Mouse (Mus musculus): ENCODE results near the gene Gm3417. TPM values are rescaled to one million over a fixed set of nuclear protein-coding genes. Genes with fewer than 3 reads are reported as not detected.
"Not testable (repeated sequence)": the region's sequence is repeated elsewhere in the genome, so short reads cannot be mapped to it uniquely, and the experiment has no call there.

The Gm3417 gene
- 1.6 TPM in 1 of 2 replicates, not detected in the other for polyA plus RNA-seq (2014; fragmentation: Nextera tagmentation; extraction: Ambion mirVana)

GRCm38 (mm10) chr17:14978362-14979038, at the start of gene Gm3417, which contains the start of gene 9030025P20Rik:
TSS of gene Gm3417 (minus strand) at chr17:14978790.
TSS of gene 9030025P20Rik (plus strand) at chr17:14978468.
- WGBS = no CpG with 5 or more reads among the region's 60 CpGs
- not testable (repeated sequence) for DNase-seq (ENCODE audit: low spot score); H3K4me1 ChIP-seq (replicated peaks; ENCODE audit: control insufficient read depth, insufficient read depth, low read length); H3K36me3 ChIP-seq (ENCODE audit: control insufficient read depth, insufficient read depth, low read length); H3K27me3 ChIP-seq (replicated peaks; ENCODE audit: control insufficient read depth, insufficient read depth, low read length); H3K9me3 ChIP-seq (ENCODE audit: control insufficient read depth, low read length); H3K9ac ChIP-seq (ENCODE audit: low read length); H3K27ac ChIP-seq (ENCODE audit: low read depth); H3K4me3 ChIP-seq (ENCODE audit: low read depth, low read length); H3K4me2 ChIP-seq (ENCODE audit: low read length)
- ATAC-seq (replicated peaks; ENCODE audit: low FRiP score, low TSS enrichment, low read depth) = peak; percentile 98

DNA sequence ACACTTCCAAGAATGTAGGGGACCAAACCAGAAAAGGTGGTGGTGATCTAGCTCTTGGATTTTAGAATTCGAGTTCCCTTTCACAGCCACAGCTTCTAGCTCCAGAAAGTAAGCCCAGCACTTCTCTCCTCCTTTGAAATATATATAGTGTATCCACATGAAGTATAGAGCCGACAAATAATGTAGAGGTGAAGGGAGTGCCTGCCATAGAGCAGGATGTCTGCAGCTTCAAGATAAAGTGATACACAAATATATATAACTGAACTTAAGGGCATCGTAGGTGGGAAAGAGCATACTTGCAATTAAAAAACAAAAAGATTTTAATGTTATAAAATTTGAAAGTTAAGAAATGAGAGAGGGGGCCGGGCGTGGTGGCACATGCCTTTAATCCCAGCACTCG, 46.9 kb upstream of the Gm3417 start:
- H3K9ac ChIP-seq (ENCODE audit: low read length); H3K36me3 ChIP-seq (ENCODE audit: control insufficient read depth, insufficient read depth, low read length); ATAC-seq (replicated peaks; ENCODE audit: low FRiP score, low TSS enrichment, low read depth); DNase-seq (ENCODE audit: low spot score); H3K9me3 ChIP-seq (ENCODE audit: control insufficient read depth, low read length); H3K27ac ChIP-seq (ENCODE audit: low read depth); H3K4me2 ChIP-seq (ENCODE audit: low read length); H3K4me1 ChIP-seq (replicated peaks; ENCODE audit: control insufficient read depth, insufficient read depth, low read length); H3K4me3 ChIP-seq (ENCODE audit: low read depth, low read length); H3K27me3 ChIP-seq (replicated peaks; ENCODE audit: control insufficient read depth, insufficient read depth, low read length): not testable (repeated sequence)
- no CpG with 5 or more reads among the region's 6 CpGs for WGBS

DNA sequence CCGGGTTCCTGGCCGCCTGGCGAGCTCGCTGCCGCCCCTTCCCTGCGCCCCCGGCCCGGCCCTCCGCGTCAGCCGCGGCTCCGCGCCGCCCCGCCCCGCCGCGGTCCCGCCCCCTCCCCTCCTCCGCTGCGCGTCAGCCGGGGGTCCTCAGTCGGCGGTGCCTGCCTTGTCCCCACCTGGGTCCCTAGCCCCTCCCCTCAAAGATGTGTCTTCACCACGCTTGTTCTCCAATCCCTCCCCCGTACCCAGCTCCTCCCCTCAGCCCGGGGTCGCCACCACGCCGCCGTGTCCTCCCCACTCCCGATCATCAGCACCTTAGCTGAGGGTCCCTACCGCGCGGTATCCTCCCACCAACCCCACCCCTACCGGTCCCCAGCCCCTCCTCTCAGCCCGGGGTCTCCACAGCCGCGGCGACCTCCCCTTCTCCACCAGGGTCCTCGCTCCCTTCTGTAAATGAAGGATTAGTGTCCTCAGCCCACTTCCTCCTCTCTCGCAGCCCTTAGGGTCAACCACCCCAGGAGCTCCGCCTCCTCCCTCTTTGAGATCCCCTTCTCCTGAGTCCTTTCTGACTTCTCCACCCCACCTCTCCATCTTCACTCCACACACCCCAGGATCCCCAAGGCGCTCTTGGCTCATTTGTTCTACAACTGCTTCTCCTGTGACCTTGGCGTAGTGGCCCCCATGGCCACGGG, 46.1 kb upstream of the Gm3417 start:
- not testable (repeated sequence) for H3K4me3 ChIP-seq (ENCODE audit: low read depth, low read length); H3K9me3 ChIP-seq (ENCODE audit: control insufficient read depth, low read length); H3K27ac ChIP-seq (ENCODE audit: low read depth); H3K4me2 ChIP-seq (ENCODE audit: low read length); H3K36me3 ChIP-seq (ENCODE audit: control insufficient read depth, insufficient read depth, low read length); H3K4me1 ChIP-seq (replicated peaks; ENCODE audit: control insufficient read depth, insufficient read depth, low read length); DNase-seq (ENCODE audit: low spot score); H3K9ac ChIP-seq (ENCODE audit: low read length); H3K27me3 ChIP-seq (replicated peaks; ENCODE audit: control insufficient read depth, insufficient read depth, low read length)
- no CpG with 5 or more reads among the region's 48 CpGs for WGBS
- ATAC-seq (replicated peaks; ENCODE audit: low FRiP score, low TSS enrichment, low read depth) = peak; percentile 92

DNA sequence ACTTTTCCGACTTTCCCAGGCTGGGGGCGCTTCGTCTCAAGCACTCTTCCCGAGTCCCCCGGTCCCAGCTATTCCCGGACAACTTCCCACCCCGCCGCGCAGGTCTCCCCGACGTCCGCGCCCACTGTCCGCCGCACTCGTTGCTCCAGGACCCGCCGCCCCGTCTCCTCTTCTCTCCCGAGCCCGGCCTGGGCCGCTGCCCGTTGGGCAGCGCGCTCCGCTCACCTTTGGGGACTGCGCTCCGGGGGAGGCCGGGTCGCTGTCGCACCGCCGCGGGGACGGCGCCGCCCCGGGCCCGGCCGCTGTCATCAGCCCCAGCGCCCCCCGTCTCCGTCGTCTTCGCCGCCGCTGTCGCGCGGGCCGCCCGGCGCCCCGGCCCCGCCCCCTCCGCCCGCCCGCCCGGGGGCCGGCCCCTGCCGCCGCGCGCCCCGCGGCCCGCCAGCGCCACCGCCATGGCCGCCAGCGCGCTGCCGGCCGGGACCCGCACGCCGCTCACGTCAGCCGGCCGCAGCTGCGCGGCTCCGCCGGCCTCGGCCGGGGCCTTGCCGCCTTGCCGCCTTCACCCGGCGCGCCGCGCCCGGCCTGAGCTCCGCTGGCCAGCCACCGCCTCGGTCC, 45.4 kb upstream of the Gm3417 start:
- WGBS = no CpG with 5 or more reads among the region's 97 CpGs
- not testable (repeated sequence) for H3K4me1 ChIP-seq (replicated peaks; ENCODE audit: control insufficient read depth, insufficient read depth, low read length)
- peak; percentile 85 for ATAC-seq (replicated peaks; ENCODE audit: low FRiP score, low TSS enrichment, low read depth)

GRCm38 (mm10) chr17:15021503-15022220, 43.1 kb upstream of the Gm3417 start:
- H3K4me2 ChIP-seq (ENCODE audit: low read length); ATAC-seq (replicated peaks; ENCODE audit: low FRiP score, low TSS enrichment, low read depth); DNase-seq (ENCODE audit: low spot score); H3K27ac ChIP-seq (ENCODE audit: low read depth); H3K27me3 ChIP-seq (replicated peaks; ENCODE audit: control insufficient read depth, insufficient read depth, low read length); H3K9ac ChIP-seq (ENCODE audit: low read length); H3K4me1 ChIP-seq (replicated peaks; ENCODE audit: control insufficient read depth, insufficient read depth, low read length); H3K36me3 ChIP-seq (ENCODE audit: control insufficient read depth, insufficient read depth, low read length); H3K9me3 ChIP-seq (ENCODE audit: control insufficient read depth, low read length); H3K4me3 ChIP-seq (ENCODE audit: low read depth, low read length): not testable (repeated sequence)
- WGBS = 89% methylated on average over 3 of the region's 3 CpGs

More for the DNA sequence above, 45.4 kb upstream of the Gm3417 start:
- not testable (repeated sequence) for H3K4me2 ChIP-seq (ENCODE audit: low read length); DNase-seq (ENCODE audit: low spot score); H3K9me3 ChIP-seq (ENCODE audit: control insufficient read depth, low read length); H3K9ac ChIP-seq (ENCODE audit: low read length); H3K27me3 ChIP-seq (replicated peaks; ENCODE audit: control insufficient read depth, insufficient read depth, low read length); H3K36me3 ChIP-seq (ENCODE audit: control insufficient read depth, insufficient read depth, low read length); H3K4me3 ChIP-seq (ENCODE audit: low read depth, low read length); H3K27ac ChIP-seq (ENCODE audit: low read depth)

- no CpG with 5 or more reads among the region's 60 CpGs for WGBS
- H3K36me3 ChIP-seq (ENCODE audit: control insufficient read depth, insufficient read depth, low read length); DNase-seq (ENCODE audit: low spot score); H3K27ac ChIP-seq (ENCODE audit: low read depth); H3K4me2 ChIP-seq (ENCODE audit: low read length); H3K9ac ChIP-seq (ENCODE audit: low read length); H3K4me3 ChIP-seq (ENCODE audit: low read depth, low read length); H3K27me3 ChIP-seq (replicated peaks; ENCODE audit: control insufficient read depth, insufficient read depth, low read length); H3K9me3 ChIP-seq (ENCODE audit: control insufficient read depth, low read length); H3K4me1 ChIP-seq (replicated peaks; ENCODE audit: control insufficient read depth, insufficient read depth, low read length): not testable (repeated sequence)
- ATAC-seq (replicated peaks; ENCODE audit: low FRiP score, low TSS enrichment, low read depth) = peak; percentile 98
Observed at GRCm38 (mm10) chr17:15009706-15010413, 31.3 kb upstream of the Gm3417 start, which contains the start of gene Gm3435. TSS of gene Gm3435 (plus strand) at chr17:15010176.

GRCm38 (mm10) chr17:15009088-15009487, 30.5 kb upstream of the Gm3417 start:
- not testable (repeated sequence) for DNase-seq (ENCODE audit: low spot score); H3K9ac ChIP-seq (ENCODE audit: low read length); H3K9me3 ChIP-seq (ENCODE audit: control insufficient read depth, low read length); H3K27ac ChIP-seq (ENCODE audit: low read depth); H3K4me2 ChIP-seq (ENCODE audit: low read length); H3K4me1 ChIP-seq (replicated peaks; ENCODE audit: control insufficient read depth, insufficient read depth, low read length); H3K4me3 ChIP-seq (ENCODE audit: low read depth, low read length); H3K27me3 ChIP-seq (replicated peaks; ENCODE audit: control insufficient read depth, insufficient read depth, low read length); H3K36me3 ChIP-seq (ENCODE audit: control insufficient read depth, insufficient read depth, low read length)
- ATAC-seq (replicated peaks; ENCODE audit: low FRiP score, low TSS enrichment, low read depth) = 0 out of 2 replicates have a peak, but pooled peaks have one; percentile 16
- no CpG with 5 or more reads among the region's 3 CpGs for WGBS

DNA sequence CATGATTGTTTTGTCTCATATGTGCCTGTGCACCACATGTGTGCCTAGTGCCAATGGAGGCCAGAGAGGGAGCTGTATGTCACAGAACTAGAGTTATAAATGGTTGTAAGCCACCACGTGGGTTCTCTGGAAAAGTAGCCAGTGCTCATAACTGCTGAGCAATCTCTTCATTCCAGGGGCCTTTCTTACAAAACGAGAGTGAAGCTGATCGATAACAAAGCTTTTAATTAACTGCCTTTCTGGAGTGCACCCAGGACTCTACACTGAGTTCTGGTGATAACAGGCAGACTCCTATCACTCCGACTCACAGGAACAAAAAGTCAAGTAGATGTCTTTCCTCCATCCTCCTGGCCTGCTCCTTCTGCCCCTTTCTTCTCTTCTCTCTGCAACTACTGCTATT, 21.5 kb upstream of the Gm3417 start:
- not testable (repeated sequence) for ATAC-seq (replicated peaks; ENCODE audit: low FRiP score, low TSS enrichment, low read depth); H3K36me3 ChIP-seq (ENCODE audit: control insufficient read depth, insufficient read depth, low read length); H3K27ac ChIP-seq (ENCODE audit: low read depth); H3K4me1 ChIP-seq (replicated peaks; ENCODE audit: control insufficient read depth, insufficient read depth, low read length); H3K9me3 ChIP-seq (ENCODE audit: control insufficient read depth, low read length); H3K4me3 ChIP-seq (ENCODE audit: low read depth, low read length); H3K4me2 ChIP-seq (ENCODE audit: low read length); H3K27me3 ChIP-seq (replicated peaks; ENCODE audit: control insufficient read depth, insufficient read depth, low read length); H3K9ac ChIP-seq (ENCODE audit: low read length); DNase-seq (ENCODE audit: low spot score)
- no CpG with 5 or more reads among the region's 4 CpGs for WGBS
